Mouse (Mus musculus) testis, adult 2 months (tissue): ENCODE data around the gene Ssbp4.

ENCODE experiments used
- CTCF ChIP-seq: fragments of 200-500 bp; IDR thresholded peaks from 2 replicates; pipeline ENCODE4 v1.5.1; 2012; ENCODE audit warnings: low read depth, mild to moderate bottlenecking, inconsistent platforms, low read length, moderate library complexity; ENCODE audit not compliant: control insufficient read depth, insufficient read depth, insufficient replicate concordance
- POLR2A ChIP-seq: fragments of 200-500 bp; IDR thresholded peaks from 2 replicates; pipeline ENCODE4 v1.6.1; 2012; ENCODE audit warnings: low read depth, mild to moderate bottlenecking, inconsistent platforms, low read length, moderate library complexity; ENCODE audit not compliant: control insufficient read depth

DNA sequence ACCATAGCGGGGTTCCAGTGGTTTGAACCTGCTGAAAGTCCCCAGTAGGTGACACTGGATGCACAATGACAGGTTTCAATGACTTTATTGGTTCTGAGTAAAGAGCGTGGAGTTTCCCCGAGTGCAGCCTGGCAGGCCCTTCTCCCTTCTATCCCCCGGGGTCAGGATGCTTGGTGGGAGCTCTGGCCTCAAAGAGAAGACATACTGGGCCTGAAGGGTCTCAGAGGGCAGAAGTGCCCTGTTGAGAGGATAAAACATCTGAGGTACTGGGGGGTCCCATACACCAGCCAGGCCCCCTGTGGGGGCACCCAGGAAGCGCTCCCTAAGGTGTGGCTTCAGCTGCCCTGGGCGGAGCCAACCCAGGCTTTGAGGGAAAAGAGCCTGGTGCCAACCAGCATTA, 37.7 kb upstream of the Ssbp4 start:
- TF ChIP-seq POLR2A (no peak), CTCF (no peak)
